Mouse (Mus musculus): ENCODE data around the gene Rnf144b.

Rnf144b gene

GRCm38 (mm10) chr13:47259297-47259696 lies 136.8 kb downstream of the Rnf144b start:
- in situ Hi-C loops (cut with MboI, MseI): no loop called here

DNA sequence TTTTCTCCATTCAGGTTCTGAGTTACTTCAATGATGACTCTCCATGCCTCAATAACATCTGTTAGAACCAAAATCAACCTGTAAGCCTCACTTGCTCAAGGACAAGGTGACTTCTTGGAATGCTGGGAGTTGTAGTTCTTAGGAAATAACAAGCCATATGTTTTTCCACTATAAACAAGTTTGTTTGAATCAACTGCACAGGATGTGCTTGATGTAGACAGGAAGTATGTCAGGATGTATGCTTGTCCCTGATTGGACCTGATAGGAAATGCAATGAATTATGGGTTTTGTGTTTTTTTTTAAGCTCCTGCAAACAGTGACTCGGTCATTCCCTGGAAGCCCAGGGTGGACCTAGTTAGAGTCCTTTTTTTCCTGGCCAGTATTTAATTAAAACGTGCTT lies 139.5 kb downstream of the Rnf144b start:
- in situ Hi-C loops (cut with MboI, MseI): no loop called here

GRCm38 (mm10) chr13:47264382-47264781 lies 141.9 kb downstream of the Rnf144b start:
- in situ Hi-C loops (cut with MboI, MseI): no loop called here

GRCm38 (mm10) chr13:47266411-47266810 lies 144.0 kb downstream of the Rnf144b start:
- in situ Hi-C loops (cut with MboI, MseI): no loop called here

GRCm38 (mm10) chr13:47268227-47268626 lies 145.8 kb downstream of the Rnf144b start:
- in situ Hi-C loops (cut with MboI, MseI): no loop called here

DNA sequence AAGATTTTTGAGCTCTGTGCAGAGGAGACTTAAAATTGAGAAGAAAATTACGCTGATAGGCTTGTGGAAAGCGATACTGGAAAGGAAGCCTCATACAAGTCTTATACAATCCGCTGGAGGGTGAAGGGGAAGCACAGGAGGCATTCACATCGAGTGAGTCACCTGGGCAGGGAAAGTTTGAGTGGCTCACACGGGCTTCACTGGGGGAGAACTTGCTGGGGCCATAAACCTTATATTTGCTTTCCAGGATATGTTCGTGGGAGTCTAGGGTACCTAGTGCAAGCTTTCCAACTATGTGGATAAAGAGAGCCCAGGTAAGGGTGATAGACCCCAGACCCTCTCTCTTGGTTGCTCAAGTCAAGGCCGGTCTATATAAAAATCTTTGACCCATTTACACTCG lies 150.5 kb downstream of the Rnf144b start:
- in situ Hi-C loops (cut with MboI, MseI): no loop called here

DNA sequence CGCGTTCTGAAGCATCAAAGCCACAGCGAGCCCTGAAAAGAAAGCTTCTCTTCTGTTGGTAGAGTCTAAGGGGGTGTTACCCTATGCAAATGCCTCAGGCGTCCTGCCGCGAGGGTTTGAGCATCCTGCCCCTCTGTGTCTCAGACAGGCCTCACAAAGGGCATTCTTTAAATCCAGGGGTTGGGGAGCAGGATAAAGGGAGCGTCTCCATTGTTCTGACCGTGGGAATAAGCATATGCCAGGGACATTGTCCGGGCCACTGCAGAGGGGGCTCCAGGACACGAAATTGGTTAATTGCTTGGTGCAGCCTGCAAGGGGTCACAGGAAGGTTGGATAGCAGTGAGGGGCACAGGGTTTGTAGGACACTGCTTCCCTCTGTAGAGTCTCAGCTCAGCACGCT lies 151.0 kb downstream of the Rnf144b start:
- in situ Hi-C loops (cut with MboI, MseI): no loop called here

DNA sequence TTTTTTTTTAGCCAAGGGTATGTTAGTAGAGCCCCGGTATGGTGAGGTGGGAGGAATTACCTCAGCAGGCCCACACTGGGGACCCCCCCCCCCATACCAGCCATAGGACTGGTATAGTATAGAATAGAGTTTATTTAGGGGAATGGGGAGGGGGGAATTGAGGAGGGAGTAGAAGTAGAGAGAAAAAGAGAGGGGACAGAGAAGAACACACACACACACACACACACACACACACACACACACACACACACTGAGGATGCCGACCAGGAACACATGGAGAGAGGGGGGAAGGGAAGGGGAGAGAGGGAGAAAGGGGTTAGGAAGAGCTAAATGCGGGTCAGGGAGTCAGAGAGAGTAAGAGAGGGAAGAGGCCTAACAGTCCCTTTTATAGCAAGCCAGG lies 151.7 kb downstream of the Rnf144b start:
- in situ Hi-C loops (cut with MboI, MseI): no loop called here

DNA sequence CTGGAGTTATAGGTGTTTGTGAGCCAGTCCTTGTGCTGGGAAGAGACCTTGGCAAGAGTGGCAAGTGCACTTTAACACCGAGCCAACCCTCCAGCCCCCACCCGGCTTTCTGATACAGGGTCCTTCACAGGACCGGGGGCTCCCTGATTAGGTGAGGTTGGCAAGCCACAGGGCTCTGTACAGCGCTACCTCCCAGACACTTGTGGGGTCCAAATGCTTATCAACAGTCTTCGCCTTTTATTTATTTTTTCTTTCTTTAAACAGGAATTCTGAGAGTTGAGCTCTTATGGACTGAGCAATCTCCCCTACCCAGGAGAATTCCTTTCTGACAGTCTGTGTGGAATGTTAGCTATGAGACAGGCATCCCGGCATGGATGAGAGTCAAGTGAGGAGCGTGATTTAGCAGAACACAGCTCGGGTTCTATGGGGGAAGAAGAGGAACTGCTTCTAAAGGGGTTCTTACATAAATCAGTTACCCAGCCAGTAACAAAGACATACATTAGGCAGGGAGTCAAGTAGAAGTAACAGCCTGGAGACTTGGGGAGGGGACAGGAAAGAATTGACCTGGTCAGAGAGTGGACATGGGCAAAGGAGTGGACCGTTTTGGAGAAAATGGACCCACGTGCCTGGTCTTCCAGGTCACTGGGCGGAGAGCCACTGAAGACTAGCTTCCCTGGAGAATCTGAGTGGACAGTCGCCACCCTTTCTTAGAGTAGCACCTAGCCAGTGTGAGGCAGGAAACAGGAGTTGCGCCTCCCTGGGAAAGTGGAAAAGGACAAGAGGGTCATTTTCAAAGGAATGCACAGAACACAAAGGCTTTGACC lies 154.8 kb downstream of the Rnf144b start:
- in situ Hi-C loops (cut with MboI, MseI): no loop called here

- in situ Hi-C loops (cut with MboI, MseI): no loop called here
These were observed 155.4 kb downstream of the Rnf144b start for GRCm38 (mm10) chr13:47277824-47278290.

GRCm38 (mm10) chr13:47282221-47282620 lies 159.8 kb downstream of the Rnf144b start:
- in situ Hi-C loops (cut with MboI, MseI): loop anchor here (5.0 to 10.0 kb wide), 2 partner anchors 130 to 207 kb away; no protein-coding TSS in a partner anchor

DNA sequence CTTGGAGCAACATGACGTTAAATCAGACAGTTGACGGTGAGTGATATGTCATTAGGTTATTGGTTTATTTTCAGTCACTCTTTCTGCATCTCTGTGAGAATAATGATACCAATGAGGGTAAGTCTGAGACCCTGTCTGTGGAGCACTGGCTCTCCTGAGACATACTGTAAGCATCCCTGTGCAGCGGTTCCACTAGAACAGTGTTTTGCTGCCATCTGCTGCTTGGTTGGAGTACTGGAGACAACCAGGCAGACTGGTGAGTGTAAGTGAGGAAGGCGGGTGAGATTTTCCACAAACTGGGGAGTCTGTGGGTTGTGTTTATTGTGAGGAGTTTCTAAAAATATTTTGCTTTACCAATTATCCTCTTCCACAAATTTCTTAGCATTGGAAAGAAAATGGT lies 166.0 kb downstream of the Rnf144b start:
- in situ Hi-C loops (cut with MboI, MseI): loop anchor here (10.0 kb wide), 1 partner anchor 214 kb away; no protein-coding TSS in a partner anchor

- in situ Hi-C loops (cut with MboI, MseI): no loop called here
These were observed 174.0 kb downstream of the Rnf144b start for GRCm38 (mm10) chr13:47296465-47296864.
